Mouse (Mus musculus) liver, embryonic 14.5 days (tissue): Measurements from ENCODE around the gene Phactr4.

Experiments
- CTCF ChIP-seq: IDR thresholded peaks from 2 replicates; pipeline ENCODE4 v1.5.1; 2016; ENCODE audit warnings: antibody characterized with exemption, low read depth, control low read depth
- EP300 ChIP-seq: IDR thresholded peaks from 2 replicates; pipeline ENCODE4 v1.6.1; 2016; ENCODE audit warnings: antibody characterized with exemption, low read depth

DNA sequence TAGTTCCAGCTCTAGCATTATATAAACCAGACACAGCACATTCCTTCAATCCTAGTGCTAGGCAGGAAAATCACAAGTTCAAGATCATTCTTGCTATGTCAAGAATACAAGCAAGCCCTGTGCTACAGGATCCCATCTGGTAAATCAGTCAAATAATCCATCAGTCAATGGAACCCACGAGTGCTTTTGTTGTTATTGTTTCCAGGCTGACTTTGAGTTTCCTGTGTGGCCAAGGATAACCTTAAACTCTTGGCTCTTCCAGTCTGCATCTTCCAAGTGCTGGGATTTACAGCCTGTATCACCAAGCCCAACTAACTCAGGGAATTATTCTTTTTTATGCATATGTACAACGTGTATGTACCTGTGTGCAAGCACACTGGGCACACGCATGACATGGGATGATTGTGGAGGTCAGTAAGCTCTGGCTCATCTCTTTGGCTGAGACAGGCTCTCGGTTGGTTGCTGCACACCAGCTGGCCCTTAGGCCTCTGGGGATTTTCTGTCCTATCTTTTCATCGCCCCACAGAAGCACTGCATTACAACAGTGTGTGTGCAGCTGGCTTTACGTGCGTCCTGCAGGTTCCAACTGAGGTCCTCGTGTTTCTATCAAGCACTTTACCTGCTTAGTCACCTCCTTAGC is 36.4 kb downstream of the Phactr4 start:
- no peak for TF ChIP-seq CTCF
- no peak for TF ChIP-seq EP300
